Mouse (Mus musculus) limb, embryonic 11.5 days (tissue): ENCODE measurements at regions not wholly inside any gene's neighbourhood (a gene's known extent, or its start where the extent isn't known, plus 50 kb on each side); places are given as distances from the start of the nearest gene placed in this dataset.

Source experiments
- ATAC-seq: fragments of 200-750 bp; cut with Nextera tagmentation; 2 replicates; pipeline ENCODE4 v1.8.0; 2017; ENCODE audit warnings: low read depth; ENCODE audit not compliant: insufficient number of reproducible peaks, low FRiP score, low TSS enrichment
- DNase-seq: peaks from one replicate; pipeline ENCODE4 v3.0.0-alpha.2; 2015; ENCODE audit warnings: low spot score
- H3K27ac ChIP-seq: fragments of 300-500 bp; sonication (generic); replicated peaks from 2 replicates; pipeline ENCODE4 v1.5.1; 2014; ENCODE audit warnings: low read depth, mild to moderate bottlenecking, low read length
- H3K27me3 ChIP-seq: fragments of 300-500 bp; sonication (generic); 2 replicates; pipeline ENCODE4 v1.6.1; 2014; ENCODE audit warnings: mild to moderate bottlenecking, low read length, mixed read lengths; ENCODE audit not compliant: control insufficient read depth, insufficient read depth
- H3K36me3 ChIP-seq: fragments of 300-500 bp; sonication (generic); 2 replicates; pipeline ENCODE4 v1.6.1; 2014; ENCODE audit warnings: mild to moderate bottlenecking, low read length, moderate library complexity, mixed read lengths; ENCODE audit not compliant: control insufficient read depth, insufficient read depth
- H3K4me1 ChIP-seq: fragments of 300-500 bp; sonication (generic); 2 replicates; pipeline ENCODE4 v1.6.1; 2014; ENCODE audit warnings: low read length, mixed read lengths; ENCODE audit not compliant: control insufficient read depth, insufficient read depth
- H3K4me2 ChIP-seq: fragments of 300-500 bp; sonication (generic); 2 replicates; pipeline ENCODE4 v1.6.1; 2014; ENCODE audit warnings: low read depth, mild to moderate bottlenecking, moderate library complexity; ENCODE audit not compliant: severe bottlenecking
- H3K4me3 ChIP-seq: fragments of 300-500 bp; sonication (generic); 2 replicates; pipeline ENCODE4 v1.5.1; 2014; ENCODE audit warnings: low read depth, low read length
- H3K9ac ChIP-seq: fragments of 300-500 bp; sonication (generic); 2 replicates; pipeline ENCODE4 v1.6.1; 2014; ENCODE audit warnings: mild to moderate bottlenecking, low read length
- H3K9me3 ChIP-seq: fragments of 300-500 bp; sonication (generic); 2 replicates; pipeline ENCODE4 v1.6.1; 2016; ENCODE audit warnings: low read length; ENCODE audit not compliant: control insufficient read depth
- WGBS: fragments of 180-500 bp; shearing (Covaris S2); extraction: QIAGEN DNeasy Blood & Tissue Kit; methylation state at CpG from one replicate; pipeline ENCODE4 v1.1.7; 2014; 5-methylcytosine and 5-hydroxymethylcytosine counted together

DNA sequence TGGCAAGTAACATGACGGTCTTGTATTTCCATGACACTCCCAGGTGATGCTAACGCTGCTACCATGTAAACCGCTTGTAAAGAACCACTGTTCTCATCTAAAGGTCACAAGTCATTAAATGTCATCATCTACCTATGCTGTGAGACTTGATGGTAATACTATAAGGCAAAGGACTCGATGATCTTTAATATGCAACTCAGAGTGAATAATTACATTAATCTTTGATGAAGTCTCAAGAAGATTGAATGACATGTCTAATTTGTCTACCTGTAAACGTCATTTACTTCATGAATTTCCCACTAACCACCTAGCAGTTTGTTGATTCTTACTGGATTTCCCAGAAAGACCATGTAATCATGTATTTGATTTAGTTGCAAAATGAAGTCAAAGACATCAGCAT, 143.5 kb upstream of the Cblb start:
- ATAC-seq = no peak
- Histone ChIP-seq H3K4me1 (no peaks in the 10 kb centered on the region), H3K27ac (no peak overlapping the region), H3K27me3 (no peaks in the 10 kb centered on the region), H3K4me2 (no peak overlapping the region), H3K36me3 (no peaks in the 10 kb centered on the region), H3K9ac (no peak overlapping the region), H3K9me3 (no peaks in the 10 kb centered on the region), H3K4me3 (no peak overlapping the region)
- 88% methylated on average over 5 of the region's 5 CpGs for WGBS
- no peak for DNase-seq

DNA sequence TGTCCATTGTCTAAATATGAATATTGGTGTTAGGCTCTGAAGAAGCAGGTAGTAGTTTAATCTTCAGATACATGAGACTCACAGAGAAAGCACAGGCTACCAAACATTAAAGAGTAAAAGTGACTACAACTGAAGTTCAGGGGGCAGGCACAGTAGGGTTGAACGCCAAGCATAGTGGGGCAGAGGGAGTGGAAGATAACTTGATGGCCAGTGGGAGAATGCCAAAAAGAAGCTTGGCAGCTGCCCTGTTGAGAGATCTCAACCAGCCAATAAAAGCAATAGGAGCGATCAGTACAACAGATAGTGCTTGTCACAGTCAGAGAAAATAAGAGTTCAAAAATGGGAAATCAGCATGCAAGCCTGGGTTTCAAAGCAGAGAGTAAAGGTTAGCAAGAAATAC, 125.4 kb upstream of the Cblb start:
- Histone ChIP-seq H3K27me3 (no peaks in the 10 kb centered on the region), H3K27ac (no peak overlapping the region), H3K4me1 (no peaks in the 10 kb centered on the region), H3K36me3 (no peaks in the 10 kb centered on the region), H3K4me2 (no peak overlapping the region), H3K4me3 (no peak overlapping the region), H3K9me3 (no peaks in the 10 kb centered on the region), H3K9ac (no peak overlapping the region)
- DNase-seq (no peak), ATAC-seq (no peak)
- 93% methylated on average over 2 of the region's 2 CpGs for WGBS

DNA sequence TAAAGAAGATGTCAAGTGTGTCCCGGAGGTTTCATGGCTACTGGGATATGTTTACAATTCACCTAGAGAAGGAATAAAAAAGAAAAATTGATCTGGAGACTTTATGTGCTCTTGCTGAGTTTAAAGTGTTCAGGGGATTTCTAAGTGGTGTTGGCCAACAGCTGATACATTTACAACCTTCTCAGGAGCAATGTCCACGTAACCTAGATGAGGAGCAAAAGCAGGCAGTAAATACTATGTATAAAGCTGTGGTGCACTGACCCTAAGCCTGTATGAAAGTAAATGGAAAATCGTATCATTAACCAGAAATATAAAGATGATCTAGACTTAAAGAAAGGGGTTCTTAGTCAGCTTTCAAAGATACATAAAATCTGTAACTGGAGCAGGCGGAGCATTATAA, 124.3 kb upstream of the Cblb start:
- H3K36me3 ChIP-seq = no peaks in the 10 kb centered on the region
- no peak overlapping the region for H3K9ac ChIP-seq
- no peak overlapping the region for H3K27ac ChIP-seq
- no peaks in the 10 kb centered on the region for H3K9me3 ChIP-seq
- WGBS = 83% methylated on average over 4 of the region's 4 CpGs
- no peak overlapping the region for H3K4me2 ChIP-seq
- no peaks in the 10 kb centered on the region for H3K4me1 ChIP-seq
- ATAC-seq = no peak
- no peak overlapping the region for H3K4me3 ChIP-seq
- DNase-seq = no peak
- no peaks in the 10 kb centered on the region for H3K27me3 ChIP-seq

DNA sequence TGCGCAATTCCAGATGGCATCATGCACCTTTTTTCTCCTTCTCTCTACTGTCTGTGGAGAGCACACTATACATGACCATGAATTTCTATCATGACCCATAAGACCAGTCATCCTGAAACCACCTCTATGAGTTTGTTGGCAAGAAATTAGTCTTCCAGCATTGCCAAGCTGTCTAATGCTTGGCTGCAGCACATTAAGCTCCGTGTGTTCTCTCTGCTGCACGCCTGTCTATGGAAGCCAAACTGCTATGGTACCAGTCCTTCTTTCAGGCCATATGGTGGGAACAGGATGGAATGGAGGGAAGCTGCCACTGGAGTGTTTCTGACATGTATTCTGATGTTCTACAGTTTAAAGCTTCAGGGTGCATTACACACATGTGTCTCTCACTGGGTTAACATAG, 121.0 kb upstream of the Cblb start:
- no peak for ATAC-seq
- no peak for DNase-seq
- Histone ChIP-seq H3K4me1 (no peaks in the 10 kb centered on the region), H3K27me3 (no peaks in the 10 kb centered on the region), H3K9ac (no peak overlapping the region), H3K4me2 (no peak overlapping the region), H3K4me3 (no peak overlapping the region), H3K36me3 (no peaks in the 10 kb centered on the region), H3K27ac (no peak overlapping the region), H3K9me3 (no peaks in the 10 kb centered on the region)
- WGBS = 95% methylated on average over 3 of the region's 3 CpGs

DNA sequence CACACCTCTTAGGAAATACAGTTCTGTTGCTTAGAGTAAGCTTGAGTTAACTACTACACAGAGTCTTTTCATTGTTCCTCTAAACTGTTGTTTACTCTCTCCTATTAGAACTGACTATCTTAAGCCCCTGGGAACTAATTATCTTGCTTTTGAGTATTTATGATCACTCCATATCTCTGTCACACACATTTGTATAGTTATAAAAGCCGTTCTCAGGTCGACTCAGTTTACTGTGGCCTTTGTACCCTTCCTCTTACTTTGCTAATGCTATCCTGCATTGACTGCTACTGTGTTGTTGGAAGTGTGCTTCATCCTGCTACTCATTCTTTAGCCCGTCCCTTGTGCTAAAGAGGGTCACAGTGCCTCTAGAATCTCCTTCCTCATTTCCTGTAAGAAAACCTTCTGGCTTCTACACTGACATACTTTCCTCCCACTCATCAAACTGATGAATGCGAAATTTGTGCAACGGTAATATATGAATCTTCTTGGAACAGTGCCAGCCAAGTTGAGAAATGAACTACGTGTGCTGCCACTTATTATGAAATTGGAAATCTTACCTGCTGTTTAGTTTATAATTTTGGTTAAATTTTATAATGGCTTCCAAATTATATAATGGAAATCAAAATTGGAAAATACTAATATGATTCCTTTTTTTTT, 119.8 kb upstream of the Cblb start:
- Histone ChIP-seq H3K27ac (no peak overlapping the region), H3K36me3 (no peaks in the 10 kb centered on the region), H3K4me2 (no peak overlapping the region), H3K9me3 (no peaks in the 10 kb centered on the region), H3K9ac (no peak overlapping the region), H3K4me3 (no peak overlapping the region), H3K27me3 (no peaks in the 10 kb centered on the region), H3K4me1 (no peaks in the 10 kb centered on the region)
- DNase-seq = no peak
- WGBS = 75% methylated on average over 6 of the region's 6 CpGs
- no peak for ATAC-seq

DNA sequence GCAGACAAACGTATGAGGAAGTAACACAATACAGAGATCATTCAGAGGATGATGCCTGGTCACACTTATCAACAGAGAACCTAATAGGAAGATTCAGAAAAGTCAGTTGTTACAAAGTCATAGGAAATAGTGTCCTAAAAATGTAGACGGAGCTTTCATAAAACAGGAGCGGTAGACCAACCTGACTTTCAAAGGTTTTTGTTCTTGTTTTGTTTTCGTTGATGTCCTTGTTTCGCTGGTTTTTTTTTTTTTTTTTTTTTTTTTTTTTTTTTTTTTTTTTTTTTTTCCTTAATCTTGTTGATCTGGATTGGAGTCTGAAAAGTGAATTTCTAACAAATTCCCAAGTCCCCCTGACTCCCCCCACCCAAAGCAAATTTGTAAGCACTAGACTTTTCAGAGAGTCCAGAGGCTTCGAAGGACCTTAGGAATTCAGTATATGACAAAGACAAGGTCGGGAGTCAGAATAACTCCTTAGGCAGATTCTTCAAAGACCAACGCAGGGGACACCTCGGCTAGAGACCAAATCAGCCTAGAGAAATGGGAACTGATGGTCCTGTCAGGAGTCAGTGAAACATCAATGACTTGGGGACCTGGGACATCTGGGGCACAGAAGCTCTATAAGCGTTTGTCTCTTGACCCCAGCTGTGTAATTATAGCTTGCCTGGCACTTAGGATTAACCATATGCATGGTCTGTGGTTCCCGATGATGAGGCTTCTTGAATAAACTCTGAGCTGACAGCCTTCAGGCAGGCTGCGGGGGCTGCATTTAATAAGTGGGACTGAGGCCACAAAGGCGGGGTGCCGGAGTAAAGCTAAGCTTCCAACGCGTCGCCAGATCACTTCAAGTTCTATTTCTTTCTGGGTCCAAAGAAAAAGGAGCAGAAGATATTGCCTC, 115.7 kb upstream of the Cblb start:
- Histone ChIP-seq H3K36me3 (no peaks in the 10 kb centered on the region), H3K4me2 (no peak overlapping the region), H3K4me1 (no peaks in the 10 kb centered on the region), H3K9me3 (no peaks in the 10 kb centered on the region), H3K4me3 (no peak overlapping the region), H3K27me3 (no peaks in the 10 kb centered on the region), H3K27ac (no peak overlapping the region), H3K9ac (no peak overlapping the region)
- DNase-seq (peak; percentile 29), ATAC-seq (no peak)
- WGBS = 42% methylated on average over 17 of the region's 17 CpGs

DNA sequence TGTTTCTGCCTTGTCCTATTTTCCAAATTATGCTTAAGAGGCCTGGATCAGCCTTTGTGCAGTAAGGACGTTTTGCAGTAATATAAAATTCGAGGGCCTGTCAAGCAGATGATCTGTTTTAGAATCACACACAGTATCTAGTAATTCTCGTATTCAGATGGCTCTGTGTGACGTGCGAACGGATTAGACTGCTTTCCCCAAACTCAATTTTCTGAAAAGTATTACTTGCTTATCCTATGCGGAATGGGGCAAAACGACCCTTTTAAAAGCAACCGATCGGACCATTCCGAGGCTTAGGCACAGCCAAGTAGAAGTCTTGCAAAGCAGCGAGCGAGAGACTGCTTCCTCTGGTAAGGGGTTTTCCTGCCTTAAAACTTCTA, 115.1 kb upstream of the Cblb start:
- H3K9me3 ChIP-seq = no peaks in the 10 kb centered on the region
- H3K36me3 ChIP-seq = no peaks in the 10 kb centered on the region
- H3K27me3 ChIP-seq = no peaks in the 10 kb centered on the region
- no peaks in the 10 kb centered on the region for H3K4me1 ChIP-seq
- ATAC-seq (no peak), DNase-seq (no peak)
- WGBS = 71% methylated on average over 13 of the region's 13 CpGs
- no peak overlapping the region for H3K27ac ChIP-seq
- no peak overlapping the region for H3K9ac ChIP-seq
- no peak overlapping the region for H3K4me3 ChIP-seq
- H3K4me2 ChIP-seq = no peak overlapping the region

DNA sequence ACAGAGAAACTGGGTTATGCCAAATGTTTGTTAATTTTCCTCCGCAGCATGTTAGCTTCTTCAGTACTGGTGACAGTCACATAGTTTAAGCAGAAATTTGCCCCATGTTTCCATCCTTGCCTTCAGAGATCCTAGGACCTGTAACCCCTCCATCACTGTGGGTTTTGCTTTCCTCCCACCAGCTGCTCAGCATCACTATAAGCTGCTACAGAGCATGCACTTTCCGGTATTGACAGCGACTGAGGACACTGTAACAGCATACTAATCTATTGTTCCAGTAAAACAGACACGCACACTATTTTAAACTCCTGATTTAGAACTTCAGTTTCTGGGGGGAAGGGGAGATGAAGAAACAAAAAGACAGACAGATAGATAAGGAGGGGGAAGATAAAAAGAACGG, 114.7 kb upstream of the Cblb start:
- Histone ChIP-seq H3K36me3 (no peaks in the 10 kb centered on the region), H3K27me3 (no peaks in the 10 kb centered on the region), H3K9ac (no peak overlapping the region), H3K4me1 (no peaks in the 10 kb centered on the region), H3K4me2 (no peak overlapping the region), H3K27ac (no peak overlapping the region), H3K9me3 (no peaks in the 10 kb centered on the region), H3K4me3 (no peak overlapping the region)
- 72% methylated on average over 5 of the region's 5 CpGs for WGBS
- DNase-seq = no peak
- no peak for ATAC-seq
